Mouse (Mus musculus) right cerebral cortex, postnatal 14 days (tissue): ENCODE results near the gene Keg1.
A peak's percentile ranks its signal among the peaks of the same experiment; 100 is the strongest.
"Not testable (repeated sequence)": the region's sequence is repeated elsewhere in the genome, so short reads cannot be mapped to it uniquely, and the experiment has no call there.

Experiments used
- DNase-seq: peaks from one replicate; pipeline ENCODE4 v3.0.0; 2022

Gene Keg1

DNA sequence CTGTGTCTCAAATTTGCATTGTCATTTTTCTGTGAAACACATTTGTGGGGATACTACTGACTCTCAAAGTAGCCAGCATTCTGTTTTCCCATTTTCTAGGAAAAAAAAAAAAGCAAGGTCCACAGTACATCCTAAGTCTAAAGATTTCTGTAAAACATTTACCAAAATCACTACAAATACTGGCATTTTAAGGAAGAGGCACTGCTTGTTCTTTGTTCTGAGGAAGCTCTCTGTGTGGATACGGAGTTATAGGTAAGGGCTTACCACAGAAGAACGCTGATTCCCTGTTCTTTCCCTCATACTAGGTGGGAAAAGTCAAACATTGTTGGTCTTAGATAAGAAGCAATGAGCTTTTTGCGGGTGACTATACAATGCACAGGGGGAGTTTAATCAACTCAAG, at the start of gene Keg1:
Gene Keg1 (plus strand): TSS at position 197 of the 400 bp plus-strand sequence.
- no peak for DNase-seq

DNA sequence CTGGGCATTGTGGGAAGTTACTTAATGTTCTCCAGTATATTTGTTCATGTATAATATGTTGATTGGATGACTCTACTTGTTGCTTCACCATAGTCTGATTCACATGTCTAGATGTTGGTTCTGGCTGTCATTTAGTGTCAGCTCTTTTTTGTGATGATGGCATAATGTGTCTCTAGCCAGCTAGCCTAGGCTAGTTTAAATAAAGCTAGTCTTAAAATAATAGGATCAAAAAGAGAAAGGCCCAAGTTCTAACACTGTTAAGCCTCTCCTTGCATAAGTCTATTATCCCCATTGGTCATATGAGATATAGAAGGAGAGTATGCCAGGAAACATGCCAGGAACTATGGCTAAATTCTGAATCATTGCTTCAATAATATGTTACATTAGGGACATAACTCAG, 46.1 kb upstream of the Keg1 start:
- no peak for DNase-seq

DNA sequence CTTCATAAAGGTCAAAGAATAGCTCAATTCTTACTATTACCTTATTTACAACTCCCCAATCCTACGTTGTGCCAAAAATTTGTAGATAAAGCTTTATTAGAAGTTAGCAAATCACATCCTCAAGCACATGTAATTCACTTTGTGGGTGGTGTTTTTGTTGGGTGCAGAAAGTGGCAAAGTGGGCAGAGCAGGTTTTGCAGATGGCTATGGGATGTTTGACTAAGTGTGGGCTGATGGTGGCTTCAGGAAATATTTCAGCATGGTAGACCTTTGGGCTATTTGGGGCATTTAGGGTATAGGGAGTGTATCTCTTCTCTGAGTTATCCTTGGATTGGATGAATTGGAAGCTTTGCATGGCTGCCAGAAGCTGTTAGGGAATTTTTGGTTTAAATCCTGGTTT, 29.4 kb upstream of the Keg1 start:
- DNase-seq: no peak

DNA sequence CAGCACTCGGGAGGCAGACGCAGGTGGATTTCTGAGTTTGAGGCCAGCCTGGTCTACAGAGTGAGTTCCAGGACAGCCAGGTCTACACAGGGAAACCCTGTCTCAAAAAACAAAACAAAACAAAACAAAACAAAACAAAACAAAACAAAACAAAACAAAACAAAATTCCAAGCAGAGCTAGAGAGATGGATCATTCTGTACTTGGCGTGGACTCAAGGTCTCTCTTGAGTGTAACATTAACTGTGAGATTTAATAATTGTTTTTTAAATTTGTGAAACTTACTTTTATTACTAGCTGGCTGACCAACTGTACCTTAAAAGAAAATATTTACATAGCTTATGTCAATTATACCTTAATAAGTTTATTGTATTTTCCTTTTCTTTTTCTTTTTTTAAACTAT, 27.0 kb upstream of the Keg1 start:
- not testable (repeated sequence) for DNase-seq

DNA sequence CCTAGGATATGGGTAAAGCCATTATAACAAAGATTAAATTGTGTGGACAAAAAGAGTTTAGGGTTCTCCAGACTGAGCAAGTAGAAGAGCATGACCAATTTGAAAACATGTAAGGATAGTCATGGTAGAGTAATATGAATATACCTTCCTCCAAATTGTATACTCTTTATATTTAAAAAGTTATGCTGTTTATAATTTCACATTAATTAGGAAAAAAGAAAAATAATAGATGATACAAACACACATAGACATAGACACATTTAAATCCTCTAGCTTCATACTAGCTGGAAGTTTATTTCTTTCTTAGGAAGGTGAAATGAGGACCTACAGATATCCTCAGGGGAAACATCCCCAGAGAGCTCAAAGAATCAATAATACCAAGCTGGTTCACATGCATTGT, 25.4 kb upstream of the Keg1 start, which contains the start of gene Olfr1442:
Gene Olfr1442 (plus strand): TSS at position 301 of the 400 bp plus-strand sequence.
- DNase-seq: no peak

DNA sequence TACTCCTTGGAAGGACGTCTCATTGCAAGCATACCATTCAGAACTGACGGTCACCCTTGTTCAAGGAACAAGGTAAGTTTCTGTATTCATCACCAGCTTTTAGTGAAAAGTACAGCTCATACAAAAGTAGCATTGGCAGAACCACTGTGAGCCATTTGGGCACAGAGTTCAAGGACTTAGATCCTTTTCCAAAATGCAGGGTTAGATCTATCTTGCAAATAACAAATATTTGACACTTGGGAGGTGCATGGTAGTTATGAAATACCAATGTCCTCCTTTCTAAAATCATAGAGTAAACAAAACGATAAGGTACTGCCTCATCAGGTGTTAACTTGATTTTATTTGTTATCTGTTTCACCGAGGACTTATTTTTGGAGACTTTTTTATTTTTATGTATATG, 24.5 kb upstream of the Keg1 start:
- DNase-seq: no peak

DNA sequence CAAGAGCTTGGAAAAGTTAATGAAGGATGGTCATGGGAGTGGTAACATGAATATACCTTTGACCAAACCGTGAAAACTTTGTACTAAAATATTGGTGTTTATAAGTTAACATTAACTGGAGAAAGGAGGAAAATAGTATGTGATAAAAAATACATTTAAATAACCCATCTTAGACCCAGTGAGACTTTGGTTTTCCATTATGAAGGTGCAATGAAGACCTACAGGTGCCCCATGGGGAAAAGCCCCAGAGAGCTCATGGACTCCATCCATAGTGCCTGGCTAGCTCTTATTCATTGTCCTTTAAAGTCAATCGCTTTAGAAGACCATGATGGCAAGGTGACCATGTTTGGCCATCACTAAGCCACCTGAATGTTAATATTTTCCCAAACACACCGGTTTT, 17.8 kb upstream of the Keg1 start, which contains the start of gene Olfr1443:
Gene Olfr1443 (plus strand): TSS at position 301 of the 400 bp plus-strand sequence.
- DNase-seq: no peak

DNA sequence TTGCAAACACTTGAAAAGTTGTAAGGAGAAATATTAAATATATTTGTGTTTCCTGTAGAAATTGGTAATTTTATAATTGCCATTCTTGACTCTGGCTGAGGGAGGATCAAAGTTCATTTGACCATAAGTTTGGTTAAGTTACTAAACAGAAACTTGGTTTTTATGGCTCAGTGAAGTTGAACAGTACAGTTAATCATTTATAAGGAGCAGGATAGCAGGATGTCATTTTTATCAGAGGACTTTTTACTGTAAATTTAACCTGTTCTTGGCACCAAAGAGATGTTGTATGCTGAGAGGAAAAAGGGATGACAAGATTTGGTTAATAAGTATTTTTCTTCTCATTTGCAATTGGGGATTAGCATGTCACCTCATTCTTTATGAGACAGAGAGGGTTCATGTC, 10.9 kb upstream of the Keg1 start:
- no peak for DNase-seq

DNA sequence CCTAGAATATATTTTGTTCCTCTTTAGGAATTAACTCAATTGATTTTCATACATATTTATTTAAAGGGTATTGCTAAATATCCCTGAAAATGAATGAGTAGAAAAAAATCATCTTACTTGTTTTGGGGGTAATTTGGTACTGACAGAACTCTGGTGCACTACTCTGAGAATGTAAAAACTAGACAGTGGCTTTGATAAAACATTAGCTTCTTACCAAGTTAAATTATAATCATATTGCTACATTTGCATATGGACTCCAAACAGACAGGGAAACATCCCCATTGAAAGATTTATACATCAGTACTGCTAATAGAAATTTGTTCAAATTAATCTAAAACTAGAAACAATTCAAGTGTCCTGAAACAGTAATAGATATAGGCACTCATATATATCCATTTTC, 10.4 kb upstream of the Keg1 start:
- no peak for DNase-seq

DNA sequence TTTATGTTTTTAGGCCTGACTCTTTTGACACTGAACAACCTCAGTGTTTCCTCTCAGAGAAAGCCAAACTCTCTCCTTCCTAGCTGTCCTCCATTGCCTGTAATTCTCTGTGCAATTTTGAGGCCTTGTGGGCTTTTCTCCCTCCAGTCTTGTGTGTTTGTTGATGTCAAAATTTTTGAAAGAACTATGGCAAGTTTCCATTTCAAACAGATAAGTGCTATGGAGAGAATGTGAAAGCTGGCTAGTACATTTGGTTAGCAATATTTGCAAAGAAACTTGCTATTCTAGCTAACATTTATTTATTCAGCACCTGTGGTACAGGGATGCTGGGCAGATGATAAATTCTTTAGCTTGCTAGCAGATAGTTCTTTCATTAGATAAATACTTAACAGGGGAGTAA, 635 bp downstream of the Keg1 start:
- no peak for DNase-seq

DNA sequence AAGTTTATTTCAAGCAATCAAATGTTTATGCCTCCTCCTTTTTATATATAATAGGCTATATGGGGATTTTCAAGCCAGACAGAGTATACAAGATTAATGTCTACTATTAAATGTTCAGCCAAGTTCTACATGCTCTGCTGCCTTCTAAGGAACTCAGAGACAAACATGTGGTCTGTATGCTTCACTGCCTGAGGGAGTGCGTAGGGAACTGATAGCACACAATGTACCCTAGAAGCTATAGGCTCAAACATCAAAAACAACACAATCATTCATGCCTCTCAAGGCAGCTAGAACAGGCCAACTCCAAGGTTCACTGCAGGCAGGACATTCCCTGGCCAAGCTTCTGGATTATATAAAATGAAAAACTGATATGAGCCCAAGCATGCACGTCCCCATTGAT, 12.9 kb downstream of the Keg1 start:
- no peak for DNase-seq

DNA sequence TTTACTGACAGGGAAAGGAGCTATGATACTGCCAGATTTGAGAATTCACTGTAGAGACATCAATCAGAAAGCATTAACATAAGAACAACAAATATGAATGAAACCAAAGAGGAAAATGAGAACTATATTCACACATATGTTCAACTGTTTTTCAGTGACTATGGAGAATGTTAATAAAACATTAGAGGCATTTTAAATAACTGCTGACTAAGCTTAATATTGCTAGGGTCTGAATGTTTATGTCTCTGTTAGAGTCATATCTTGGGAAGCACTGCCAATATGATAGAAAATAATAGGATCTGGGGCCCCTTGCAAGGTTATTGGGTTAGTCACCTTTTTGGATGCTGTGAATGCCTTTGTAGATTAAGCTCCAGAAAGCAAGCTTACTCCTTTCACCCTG, 13.4 kb downstream of the Keg1 start:
- no peak for DNase-seq

DNA sequence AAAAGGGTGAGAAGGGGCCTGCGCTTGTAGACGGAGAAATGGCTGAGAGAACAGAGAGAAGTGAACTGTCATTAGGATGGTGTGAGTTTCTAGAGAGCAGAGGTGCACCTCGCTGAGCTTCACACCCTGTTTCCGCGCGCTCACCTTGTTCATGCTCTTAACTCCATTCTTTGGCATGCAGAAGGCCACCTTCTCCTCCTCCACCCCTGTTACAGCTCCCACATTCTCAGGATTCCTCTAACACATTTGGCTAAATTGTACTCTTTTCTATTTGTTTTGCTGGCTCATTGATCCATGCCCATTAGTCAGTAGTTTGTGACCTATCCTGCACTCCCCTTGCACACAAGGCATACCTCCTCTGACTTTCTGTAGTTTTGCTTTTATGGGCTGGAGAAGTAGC, 23.6 kb downstream of the Keg1 start:
- no peak for DNase-seq

DNA sequence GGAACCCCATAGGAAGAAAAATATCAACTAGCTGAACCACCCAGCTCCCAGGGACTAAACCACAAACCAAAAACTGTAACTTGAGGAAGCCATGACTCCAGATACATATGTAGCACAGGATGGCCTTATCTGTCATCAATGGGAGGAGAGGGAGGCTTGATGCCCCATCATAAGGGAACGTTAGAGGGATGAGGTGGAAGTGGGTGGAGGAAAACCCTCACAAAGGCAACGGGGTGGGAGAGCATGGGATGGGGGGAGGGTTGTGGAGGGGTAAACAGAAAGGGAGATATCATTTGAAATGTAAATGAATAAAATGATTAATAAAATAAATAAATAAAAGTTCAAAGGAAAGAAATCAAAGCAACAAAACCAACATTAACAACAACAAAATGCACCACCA, 24.9 kb downstream of the Keg1 start:
- DNase-seq: no peak

DNA sequence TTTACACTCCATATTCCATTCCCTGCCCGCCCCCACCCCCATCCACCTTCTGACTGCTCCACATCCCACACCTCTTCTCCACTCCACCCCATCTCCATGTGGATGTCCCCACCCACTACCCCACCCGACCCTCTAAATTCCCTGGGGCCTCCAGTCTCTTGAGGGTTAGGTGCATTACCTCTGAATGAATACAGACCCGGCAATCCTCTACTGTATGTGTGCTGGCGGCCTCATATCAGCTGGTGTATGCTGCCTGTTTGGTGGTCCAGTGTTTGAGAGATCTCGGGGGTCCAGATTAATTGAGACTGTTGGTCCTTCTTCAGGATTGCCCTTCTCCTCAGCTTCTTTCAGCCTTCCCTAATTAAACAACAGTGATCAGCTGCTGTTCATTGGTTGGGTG, 25.3 kb downstream of the Keg1 start:
- DNase-seq: not testable (repeated sequence)

DNA sequence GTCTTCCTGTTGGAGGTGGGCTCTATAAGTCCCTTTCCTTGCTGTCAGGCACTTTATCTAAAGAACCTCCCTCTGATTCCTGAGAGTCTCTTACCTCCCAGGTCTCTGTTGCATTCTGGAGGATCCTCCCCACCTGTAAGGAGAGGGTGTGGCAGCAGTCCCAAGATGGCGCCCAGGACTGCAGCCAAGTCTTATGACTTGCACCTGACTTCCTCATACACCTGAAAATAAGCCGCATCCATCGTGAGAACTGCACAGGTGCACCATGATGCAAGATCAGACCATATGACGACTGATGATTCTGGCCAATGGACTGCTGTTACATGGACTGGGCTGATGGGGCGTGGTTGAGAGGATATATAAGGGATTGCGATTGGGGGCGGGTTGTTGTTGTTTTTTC, 26.0 kb downstream of the Keg1 start:
- DNase-seq: not testable (repeated sequence)

DNA sequence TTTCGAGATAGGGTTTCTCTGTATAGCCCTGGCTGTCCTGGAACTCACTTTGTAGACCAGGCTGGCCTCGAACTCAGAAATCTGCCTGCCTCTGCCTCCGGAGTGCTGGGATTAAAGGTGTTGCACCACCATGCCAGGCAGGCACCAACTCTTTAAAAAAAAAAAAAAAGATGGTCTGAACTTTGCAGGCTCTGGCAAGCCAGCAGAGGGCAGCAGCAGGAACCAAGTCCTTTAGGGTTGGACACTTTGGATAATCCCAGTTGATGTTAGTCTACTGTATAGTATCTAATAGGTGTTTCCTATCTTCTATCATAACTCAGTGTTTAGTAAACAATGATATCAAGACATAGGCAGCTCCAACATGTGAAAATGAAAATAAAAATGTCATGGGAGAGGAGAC, 26.7 kb downstream of the Keg1 start:
- DNase-seq: peak; percentile 15

DNA sequence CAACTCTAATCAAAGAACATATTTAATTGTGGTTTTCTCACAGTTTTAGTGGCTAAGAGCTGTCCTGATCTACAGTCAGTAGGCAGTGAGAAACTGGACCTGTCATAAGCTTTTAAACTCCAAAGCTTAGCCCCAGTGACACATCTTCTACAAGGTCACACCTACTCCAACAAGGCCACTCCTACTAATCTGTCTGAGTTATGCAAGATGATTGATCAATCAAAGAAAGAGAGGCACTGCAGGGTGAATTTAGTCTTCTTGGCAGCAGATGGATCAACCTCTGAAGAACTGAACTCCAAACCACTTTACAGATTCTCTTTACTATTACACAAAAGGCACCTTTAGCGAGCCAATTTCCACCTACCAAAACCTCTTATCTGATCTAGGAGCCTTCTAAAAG, 30.3 kb downstream of the Keg1 start:
- no peak for DNase-seq

DNA sequence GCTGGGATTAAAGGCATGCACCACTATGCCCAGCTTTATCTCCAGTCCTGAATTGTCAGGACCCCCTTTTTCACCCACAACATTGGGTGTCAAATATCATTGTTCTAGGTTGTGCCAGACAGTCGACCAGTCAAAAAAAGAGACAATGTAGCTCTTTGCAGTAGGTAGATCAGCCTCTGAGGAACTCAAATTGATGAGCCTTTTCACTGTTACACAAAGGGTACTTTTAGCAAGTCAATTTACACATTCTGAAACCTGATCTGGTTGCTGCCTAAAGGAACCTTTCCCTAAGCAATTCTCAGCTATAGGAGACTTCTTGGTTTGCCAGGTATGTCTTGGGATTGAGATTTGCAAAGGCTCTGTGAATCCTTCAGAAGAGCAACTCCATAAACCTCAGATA, 35.5 kb downstream of the Keg1 start:
- DNase-seq: no peak

DNA sequence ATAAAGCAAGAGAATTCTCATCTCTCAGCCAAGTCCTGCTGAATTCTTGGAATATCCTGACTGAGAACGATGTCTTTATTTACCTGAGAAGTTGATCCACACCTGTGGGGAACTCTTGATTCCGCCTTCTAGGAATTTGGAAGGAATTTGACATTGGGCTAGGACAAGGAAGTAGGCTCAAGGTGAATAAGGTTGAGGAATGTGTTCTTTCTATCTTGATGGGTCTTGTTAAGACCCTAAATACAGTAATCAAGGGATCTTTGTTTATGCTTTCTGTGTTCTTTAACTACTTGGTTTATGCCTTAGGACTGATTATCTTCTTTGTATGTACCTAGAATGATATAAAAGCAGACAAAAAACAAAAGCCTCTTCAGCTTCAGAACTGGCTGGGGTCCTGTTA, 36.4 kb downstream of the Keg1 start:
- no peak for DNase-seq

DNA sequence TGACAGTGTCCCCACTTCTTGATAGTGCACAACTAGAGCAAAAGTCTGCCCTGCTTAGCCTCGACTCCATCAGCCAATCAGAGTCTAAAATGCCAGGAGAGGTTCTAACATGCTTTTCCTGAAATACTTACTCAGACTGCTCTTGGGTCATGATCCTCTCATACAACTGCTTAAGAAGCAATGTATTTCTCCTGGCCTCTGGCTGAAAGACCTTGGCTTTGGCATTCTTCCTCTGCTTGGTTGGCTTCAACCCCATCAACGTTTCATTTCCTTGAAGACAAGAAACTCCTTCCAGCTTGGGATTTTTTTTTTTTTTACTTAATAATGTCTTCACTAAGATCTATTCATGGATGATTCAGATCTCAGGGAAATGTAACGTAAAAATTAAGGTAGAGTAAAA, 60.7 kb downstream of the Keg1 start:
- DNase-seq: no peak

DNA sequence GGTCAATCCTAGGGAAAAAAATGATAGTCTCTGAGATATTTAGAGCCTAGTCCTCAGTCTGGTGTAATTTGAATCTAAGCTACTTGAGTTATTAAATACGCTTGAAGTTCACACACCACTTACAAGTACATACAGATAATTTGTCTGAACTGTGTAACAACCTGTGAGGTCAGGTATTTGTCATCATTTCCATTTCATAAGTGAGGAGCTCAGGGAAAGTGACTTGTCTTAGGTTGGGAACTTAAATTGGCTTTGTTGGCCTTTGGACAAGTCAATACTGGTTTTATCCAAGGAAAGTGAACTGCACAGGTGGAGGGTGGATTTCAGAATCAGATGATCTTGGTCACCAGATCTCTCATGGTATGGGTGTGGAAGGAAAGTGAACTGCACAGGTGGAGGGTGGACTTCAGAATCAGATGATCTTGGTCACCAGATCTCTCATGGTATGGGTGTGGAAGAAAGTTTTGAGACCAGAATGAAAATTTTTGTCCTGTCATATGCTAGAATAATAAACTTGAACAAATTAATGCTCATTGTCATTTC, 63.4 kb downstream of the Keg1 start:
- DNase-seq: no peak

DNA sequence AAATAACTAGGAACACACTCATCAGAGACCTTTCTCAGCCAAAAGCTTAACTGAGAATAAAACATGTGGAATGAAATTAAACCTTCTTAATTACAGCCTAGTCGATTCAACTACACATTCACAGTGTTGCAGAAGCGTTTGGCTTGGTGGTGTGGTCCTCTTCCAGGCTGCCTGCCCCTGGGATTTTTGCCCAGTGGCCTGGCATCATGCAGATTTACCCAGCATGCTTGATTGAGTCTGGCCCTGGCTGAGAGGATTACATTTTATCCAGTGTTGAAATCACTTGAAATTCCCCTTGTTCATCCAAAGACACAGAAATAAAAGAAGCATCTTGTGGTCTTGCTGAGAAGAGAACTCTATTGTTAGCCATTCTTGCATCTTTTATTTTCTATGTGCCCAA, 64.1 kb downstream of the Keg1 start:
- DNase-seq: peak; percentile 24

DNA sequence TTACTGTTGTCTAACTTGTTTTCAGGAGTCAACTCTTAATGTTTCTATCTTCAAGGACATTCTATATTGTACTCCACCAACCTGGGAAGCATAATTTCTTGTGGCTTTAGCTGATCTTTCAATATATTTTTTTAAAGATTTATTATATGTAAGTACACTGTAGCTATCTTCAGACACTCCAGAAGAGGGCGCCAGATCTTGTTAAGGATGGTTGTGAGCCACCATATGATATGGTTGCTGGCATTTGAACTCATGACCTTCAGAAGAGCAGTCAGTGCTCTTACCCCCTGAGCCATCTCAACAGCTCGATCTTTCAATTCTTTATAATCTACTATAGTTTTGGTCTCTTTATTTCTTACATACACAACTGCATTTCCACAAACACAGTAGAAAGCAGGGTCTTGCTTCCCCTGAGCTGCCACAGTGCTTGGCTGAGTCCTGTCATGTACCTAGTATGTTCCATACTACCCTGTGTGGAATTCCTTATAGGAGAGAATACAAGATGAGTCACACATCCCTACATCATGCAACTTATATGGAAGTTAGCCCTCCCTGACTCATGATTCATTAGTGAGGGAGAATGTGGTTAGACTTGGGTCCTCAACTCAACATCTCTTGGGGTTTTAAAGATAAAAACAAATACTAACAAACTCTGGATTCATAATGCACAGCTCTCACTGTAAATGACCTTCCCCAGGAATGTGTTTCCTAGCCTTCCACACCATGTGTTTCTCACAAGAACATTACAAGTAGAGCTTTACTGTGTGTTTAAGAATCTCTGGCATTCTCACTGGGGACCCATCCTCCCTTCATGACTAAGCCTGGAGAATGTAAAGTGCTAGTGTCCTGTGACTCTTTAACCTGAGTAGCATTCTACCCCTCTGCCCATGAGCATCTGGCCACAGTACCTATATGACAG, 66.9 kb downstream of the Keg1 start:
- DNase-seq: no peak

DNA sequence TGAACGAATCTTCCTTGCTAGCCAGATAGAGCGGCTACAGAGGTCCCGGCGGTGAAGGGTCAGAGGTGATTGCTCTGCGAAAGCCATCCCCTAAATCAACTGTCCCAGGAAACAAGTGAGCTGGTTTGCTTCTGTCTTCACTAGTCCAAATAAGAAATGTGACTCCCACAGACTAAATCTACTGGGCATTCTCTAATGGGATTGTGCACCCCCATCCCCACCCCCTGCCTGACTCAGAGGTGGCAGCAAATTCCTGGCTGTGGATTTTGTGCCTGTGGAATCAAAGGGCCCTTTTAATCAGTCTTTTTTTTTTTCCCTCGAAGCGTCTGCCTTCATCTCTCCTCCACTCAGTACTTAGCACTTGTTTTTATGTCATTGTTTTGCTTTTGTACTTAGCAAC, 69.7 kb downstream of the Keg1 start, which contains the start of gene Cntf:
Gene Cntf (minus strand): TSS at position 325 of the 400 bp plus-strand sequence.
- no peak for DNase-seq
